Mouse (Mus musculus) small intestine, adult 2 months (tissue): ENCODE measurements around the gene Esx1. TPM values are rescaled to one million over a fixed set of nuclear protein-coding genes. Genes with fewer than 3 reads are reported as not detected.

ENCODE experiments used
- H3K27ac ChIP-seq: fragments of 200-500 bp; 2 replicates; pipeline ENCODE4 v1.5.1; 2012; ENCODE audit warnings: low read depth, low read length, control low read depth, inconsistent platforms; ENCODE audit not compliant: insufficient read depth
- H3K27me3 ChIP-seq: fragments of 200-500 bp; 2 replicates; pipeline ENCODE4 v1.6.1; 2012; ENCODE audit warnings: mild to moderate bottlenecking, moderate library complexity, low read length, inconsistent platforms; ENCODE audit not compliant: control insufficient read depth, insufficient read depth
- H3K36me3 ChIP-seq: fragments of 200-500 bp; 2 replicates; pipeline ENCODE4 v1.6.1; 2012; ENCODE audit warnings: mild to moderate bottlenecking, low read length, control low read depth, inconsistent platforms; ENCODE audit not compliant: control insufficient read depth, insufficient read depth
- H3K4me1 ChIP-seq: fragments of 200-500 bp; 2 replicates; pipeline ENCODE4 v1.6.1; 2012; ENCODE audit warnings: low read length, inconsistent platforms, mixed read lengths; ENCODE audit not compliant: control insufficient read depth, insufficient read depth, insufficient read length
- H3K4me3 ChIP-seq: fragments of 200-500 bp; 2 replicates; pipeline ENCODE4 v1.5.1; 2012; ENCODE audit warnings: low read depth, mild to moderate bottlenecking, control low read depth, inconsistent platforms, low read length, moderate library complexity
- CTCF ChIP-seq: fragments of 200-500 bp; IDR thresholded peaks from 2 replicates; pipeline ENCODE4 v1.5.1; 2012; ENCODE audit warnings: low read depth, mild to moderate bottlenecking, control low read depth, inconsistent platforms, low read length, moderate library complexity, mixed read lengths; ENCODE audit not compliant: insufficient replicate concordance, insufficient read length; ENCODE audit errors: extremely low read depth
- POLR2A ChIP-seq: fragments of 200-500 bp; IDR thresholded peaks from 2 replicates; pipeline ENCODE4 v1.6.1; 2012; ENCODE audit warnings: low read depth, mild to moderate bottlenecking, control low read depth, inconsistent platforms, low read length, moderate library complexity
- WGBS: fragments of 180-500 bp; shearing (Covaris S2); methylation state at CpG from one replicate; pipeline ENCODE4 v1.1.7; 2018; 5-methylcytosine and 5-hydroxymethylcytosine counted together
- polyA plus RNA-seq: library from polyadenylated mRNA; depleted of rRNA; stranded (reverse); fragments of >200 nt; gene quantifications from 2 replicates; pipeline ENCODE4 v1.2.3, GENCODE M21; 2012; rRNA removed

Gene Esx1
- polyA plus RNA-seq, 1 experiment = not detected

- peaks cover 22% of the 10 kb centered on the region for H3K27me3 ChIP-seq
- no peaks in the 10 kb centered on the region for H3K4me1 ChIP-seq
- 17% methylated on average over 25 of the region's 25 CpGs for WGBS
- H3K27ac ChIP-seq = no peak overlapping the region
- no peaks in the 10 kb centered on the region for H3K36me3 ChIP-seq
- no peak overlapping the region for H3K4me3 ChIP-seq
- no peak for TF ChIP-seq CTCF
- no peak for TF ChIP-seq POLR2A
Measured at GRCm38 (mm10) chrX:137104531-137104930, 17.4 kb downstream of the Esx1 start.

Other genes starting within 250 kb of the Esx1 start
- not detected in 2 replicates for gene H2bfm, start 194.8 kb downstream of the Esx1 start, polyA plus RNA-seq
- not detected in 2 replicates for gene Tmsb15b2, start 146.6 kb downstream of the Esx1 start, polyA plus RNA-seq
- 0.32 TPM in 1 of 2 replicates, not detected in the other for gene Tmsb15l, start 145.2 kb downstream of the Esx1 start, polyA plus RNA-seq
- not detected in 2 replicates for gene Tmsb15b1, start 145.2 kb downstream of the Esx1 start, polyA plus RNA-seq
- gene Zcchc18, start 128.9 kb downstream of the Esx1 start, polyA plus RNA-seq = 0.30 and 0.52 TPM in 2 replicates
- gene Slc25a53, start 83.8 kb downstream of the Esx1 start, polyA plus RNA-seq = 0.95 and 1.9 TPM in 2 replicates
- 0.20 and 0.46 TPM in 2 replicates for gene Fam199x, start 72.5 kb downstream of the Esx1 start, polyA plus RNA-seq